In the genomic region with DNA sequence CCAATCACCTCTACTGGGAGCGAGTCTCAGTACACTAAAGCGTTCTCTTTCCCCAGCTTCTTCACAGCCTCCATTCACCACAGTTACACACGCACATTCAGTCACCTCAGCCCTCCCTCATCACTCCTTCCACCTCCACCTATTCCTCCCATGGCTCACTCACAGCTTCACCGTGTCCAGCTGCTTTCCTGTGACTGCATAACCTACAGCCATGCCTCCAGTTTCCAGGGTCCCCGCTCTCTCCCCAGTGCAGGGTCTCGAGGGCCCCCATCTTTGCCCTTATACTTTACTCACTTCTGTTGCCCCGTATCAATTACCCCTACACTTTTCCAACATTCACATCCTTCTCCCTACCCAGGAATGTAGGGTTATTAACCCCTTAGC, we compare ENCODE assay signal across 8 mouse cellular contexts. TPM values are rescaled to one million over a fixed set of nuclear protein-coding genes. Genes with fewer than 3 reads are reported as not detected.
DNase-seq lines count a peak whose midpoint lies in the region; ATAC-seq and TF ChIP-seq lines count a peak whose summit lies in the region.

No protein-coding gene starts in this region.

- no peak overlapping the region for H3K9ac ChIP-seq in ES-E14 (ENCODE audit: insufficient read depth, low read depth, low read length, poor library complexity, severe bottlenecking)
- H3K9ac ChIP-seq in hindbrain, embryonic 11.5 days (ENCODE audit: low read depth, low read length) = peak overlapping the region; percentile 81; the same call in 1 of the 2 replicates

- no peak for DNase-seq in heart, embryonic 10.5 days (ENCODE audit: low spot score)
- DNase-seq in heart, postnatal 4 days = no peak
- DNase-seq in ES-E14 (ENCODE audit: low read depth, low spot score) = no peak
- no peak for DNase-seq in hindbrain, embryonic 11.5 days (ENCODE audit: low spot score)
- no peak for DNase-seq in midbrain, embryonic 10.5 days (ENCODE audit: low spot score)
- no peak for DNase-seq in adrenal gland, adult (ENCODE audit: inconsistent age in 2 of 2, low spot score in 1 of 2)
- no peak for DNase-seq in cerebellum, adult 11 months
- no peak for DNase-seq in urinary bladder, adult 2 months (ENCODE audit: low spot score)

- no peak for ATAC-seq in hindbrain, embryonic 11.5 days (ENCODE audit: low FRiP score)

- H3K4me2 ChIP-seq in hindbrain, embryonic 11.5 days (replicated peaks; ENCODE audit: low read depth, low read length) = peak overlapping the region; percentile 95

- peak overlapping the region; percentile 94; the same call in 1 of the 2 replicates for H3K27ac ChIP-seq in heart, embryonic 10.5 days
- H3K27ac ChIP-seq in ES-E14 (ENCODE audit: insufficient read depth, low read depth, low read length, poor library complexity, severe bottlenecking) = no peak overlapping the region
- no peak overlapping the region for H3K27ac ChIP-seq in hindbrain, embryonic 11.5 days (ENCODE audit: low read depth, low read length)
- peak overlapping the region; percentile 95; the same call in 1 of the 2 replicates for H3K27ac ChIP-seq in midbrain, embryonic 10.5 days (replicated peaks)

- peaks cover 27% of the 10 kb centered on the region for H3K27me3 ChIP-seq in heart, embryonic 10.5 days (ENCODE audit: insufficient read depth, poor library complexity, severe bottlenecking)
- H3K27me3 ChIP-seq in hindbrain, embryonic 11.5 days (ENCODE audit: control insufficient read depth, insufficient read depth, low read length) = peaks cover 20% of the 10 kb centered on the region
- peaks cover 45% of the 10 kb centered on the region for H3K27me3 ChIP-seq in midbrain, embryonic 10.5 days (ENCODE audit: low read depth, poor library complexity, severe bottlenecking)

- H3K4me1 ChIP-seq in heart, embryonic 10.5 days = peaks cover 58% of the 10 kb centered on the region
- peaks cover 0 to 4% of the 10 kb centered on the region in 2 experiments; a peak in 3 of 4 replicates for H3K4me1 ChIP-seq in ES-E14 (ENCODE audit: control insufficient read depth in 2 of 2, insufficient read depth in 2 of 2, low read length in 2 of 2, poor library complexity in 1 of 2)
- H3K4me1 ChIP-seq in hindbrain, embryonic 11.5 days (replicated peaks; ENCODE audit: control insufficient read depth, insufficient read depth, low read length) = 0 out of 2 replicates have a peak, but pooled peaks cover 3% of the 10 kb centered on the region
- peaks cover 31% of the 10 kb centered on the region for H3K4me1 ChIP-seq in midbrain, embryonic 10.5 days

- in situ Hi-C loops in ES-E14 (cut with MboI; ENCODE audit: low sequenced_read_pairs in 2 of 2, unreplicated experiment in 2 of 2) = no loop called here

- 0 out of 2 replicates have a peak, but pooled peaks cover 3% of the 10 kb centered on the region for H3K36me3 ChIP-seq in heart, embryonic 10.5 days
- no peaks in the 10 kb centered on the region for H3K36me3 ChIP-seq in ES-E14 (ENCODE audit: control insufficient read depth, insufficient read depth, low read length, poor library complexity, severe bottlenecking)
- no peaks in the 10 kb centered on the region for H3K36me3 ChIP-seq in hindbrain, embryonic 11.5 days (ENCODE audit: control insufficient read depth, insufficient read depth, low read length)
- H3K36me3 ChIP-seq in midbrain, embryonic 10.5 days = peaks cover 23% of the 10 kb centered on the region

- peak overlapping the region; percentile 80 for H3K4me3 ChIP-seq in heart, embryonic 10.5 days
- peak overlapping the region; percentile 94 to 96; a peak in 2 of 4 replicates for H3K4me3 ChIP-seq in ES-E14 (ENCODE audit: insufficient read depth in 1 of 2, low read depth in 1 of 2, low read length in 2 of 2, poor library complexity in 1 of 2, severe bottlenecking in 1 of 2)
- peak overlapping the region; percentile 77 for H3K4me3 ChIP-seq in hindbrain, embryonic 11.5 days (ENCODE audit: low read depth, low read length)
- H3K4me3 ChIP-seq in midbrain, embryonic 10.5 days = peak overlapping the region; percentile 94

- no peaks in the 10 kb centered on the region for H3K9me3 ChIP-seq in heart, embryonic 10.5 days
- no peaks in the 10 kb centered on the region for H3K9me3 ChIP-seq in ES-E14 (ENCODE audit: control insufficient read depth, insufficient read depth, low read depth, low read length)
- no peaks in the 10 kb centered on the region for H3K9me3 ChIP-seq in hindbrain, embryonic 11.5 days (ENCODE audit: control insufficient read depth, low read length)
- no peaks in the 10 kb centered on the region for H3K9me3 ChIP-seq in midbrain, embryonic 10.5 days (replicated peaks)

- 38% methylated on average over 7 of the region's 7 CpGs for WGBS in heart, embryonic 10.5 days
- WGBS in hindbrain, embryonic 11.5 days = 41% methylated on average over 7 of the region's 7 CpGs
- 48% methylated on average over 7 of the region's 7 CpGs for WGBS in midbrain, embryonic 10.5 days

TF ChIP-seq in ES-E14, 5 proteins besides CTCF, POLR2A, EP300 and RAD21:
- TF ChIP-seq CHD2 (IDR thresholded peaks at IDR 0.05; ENCODE audit: low read depth, low read length) (no peak), ZC3H11A (IDR thresholded peaks at IDR 0.05; ENCODE audit: borderline replicate concordance, low read depth, low read length) (no peak), HCFC1 (IDR thresholded peaks at IDR 0.05; ENCODE audit: borderline replicate concordance, insufficient read depth, low read length) (no peak), ZNF384 (IDR thresholded peaks at IDR 0.05; ENCODE audit: low read depth, low read length) (no peak), MAFK (IDR thresholded peaks at IDR 0.05; ENCODE audit: insufficient read depth, low read depth, low read length) (no peak)

RNA-seq across cellular contexts. Expression of gene Wiz, which starts 1.3 kb away (rescaled TPM):
- 17.9 and 21.8 TPM in 2 replicates for polyA plus RNA-seq in heart, embryonic 10.5 days (2016; fragmentation: Nextera tagmentation; extraction: Ambion mirVana)
- 10 to 100 TPM; 33.7 to 34.6 TPM for total RNA-seq in heart, postnatal 4 days (2021)
- total RNA-seq in ES-E14 (2012; rRNA removed) = 10.4 and 12.4 TPM in 2 replicates
- 27.8 and 33.0 TPM in 2 replicates for polyA plus RNA-seq in hindbrain, embryonic 11.5 days (2014; fragmentation: Nextera tagmentation; extraction: Ambion mirVana)
- 22.3 and 25.6 TPM in 2 replicates for polyA plus RNA-seq in midbrain, embryonic 10.5 days (2016; fragmentation: Nextera tagmentation; extraction: Ambion mirVana)
- polyA plus RNA-seq in urinary bladder, adult 2 months (2012; rRNA removed) = 28.3 and 34.2 TPM in 2 replicates

RNA-seq across cellular contexts. Expression of gene Rasal3, which starts 15.4 kb away (rescaled TPM):
- polyA plus RNA-seq in heart, embryonic 10.5 days (2016; fragmentation: Nextera tagmentation; extraction: Ambion mirVana) = 1.2 and 2.3 TPM in 2 replicates
- total RNA-seq in heart, postnatal 4 days (2021) = under 1 TPM; 0.52 to 0.67 TPM
- total RNA-seq in ES-E14 (2012; rRNA removed) = 0.76 and 1.2 TPM in 2 replicates
- polyA plus RNA-seq in hindbrain, embryonic 11.5 days (2014; fragmentation: Nextera tagmentation; extraction: Ambion mirVana) = 0.48 and 0.89 TPM in 2 replicates
- 0.40 and 0.42 TPM in 2 replicates for polyA plus RNA-seq in midbrain, embryonic 10.5 days (2016; fragmentation: Nextera tagmentation; extraction: Ambion mirVana)
- 2.6 and 3.5 TPM in 2 replicates for polyA plus RNA-seq in urinary bladder, adult 2 months (2012; rRNA removed)

RNA-seq across cellular contexts. Expression of gene Pglyrp2, which starts 36.0 kb away (rescaled TPM):
- 0.09 and 0.40 TPM in 2 replicates for polyA plus RNA-seq in heart, embryonic 10.5 days (2016; fragmentation: Nextera tagmentation; extraction: Ambion mirVana)
- not detected for total RNA-seq in heart, postnatal 4 days (2021)
- total RNA-seq in ES-E14 (2012; rRNA removed) = not detected in 2 replicates
- polyA plus RNA-seq in hindbrain, embryonic 11.5 days (2014; fragmentation: Nextera tagmentation; extraction: Ambion mirVana) = not detected in 2 replicates
- polyA plus RNA-seq in midbrain, embryonic 10.5 days (2016; fragmentation: Nextera tagmentation; extraction: Ambion mirVana) = 0.07 TPM in 1 of 2 replicates, not detected in the other
- 0.50 and 0.68 TPM in 2 replicates for polyA plus RNA-seq in urinary bladder, adult 2 months (2012; rRNA removed)

RNA-seq across cellular contexts. Expression of gene Akap8l, which starts 37.6 kb away (rescaled TPM):
- 84.7 and 88.6 TPM in 2 replicates for polyA plus RNA-seq in heart, embryonic 10.5 days (2016; fragmentation: Nextera tagmentation; extraction: Ambion mirVana)
- total RNA-seq in heart, postnatal 4 days (2021) = 10 to 100 TPM; 57.4 to 57.8 TPM
- 63.6 and 126 TPM in 2 replicates for total RNA-seq in ES-E14 (2012; rRNA removed)
- polyA plus RNA-seq in hindbrain, embryonic 11.5 days (2014; fragmentation: Nextera tagmentation; extraction: Ambion mirVana) = 69.3 and 80.1 TPM in 2 replicates
- 90.2 and 106 TPM in 2 replicates for polyA plus RNA-seq in midbrain, embryonic 10.5 days (2016; fragmentation: Nextera tagmentation; extraction: Ambion mirVana)
- polyA plus RNA-seq in urinary bladder, adult 2 months (2012; rRNA removed) = 149 and 154 TPM in 2 replicates

Comparison
In these comparisons a context has a peak if more than half of its experiments do, and no peak if none do; other contexts are left out.
1. H3K27ac ChIP-seq: peak in heart, embryonic 10.5 days (single experiment) and midbrain, embryonic 10.5 days (single experiment); none in ES-E14 (single experiment) and hindbrain, embryonic 11.5 days (single experiment).
2. Peak in every context shown above with its lines, with median percentiles within 50 percentile points of each other: H3K4me3 ChIP-seq.